Mouse (Mus musculus) brain, embryonic 14.5 days (tissue): ENCODE data around the gene Cog3.

Experiments used
- CTCF ChIP-seq: fragments of 200-500 bp; IDR thresholded peaks from 2 replicates; pipeline ENCODE4 v1.5.1; 2012; ENCODE audit warnings: inconsistent platforms, mild to moderate bottlenecking, moderate library complexity, borderline replicate concordance; ENCODE audit not compliant: insufficient read depth, insufficient read length; ENCODE audit errors: extremely low read depth
- POLR2A ChIP-seq: fragments of 200-500 bp; IDR thresholded peaks from 2 replicates; pipeline ENCODE4 v1.6.1; 2012; ENCODE audit warnings: mild to moderate bottlenecking, inconsistent platforms, borderline replicate concordance; ENCODE audit not compliant: poor library complexity, insufficient read depth, insufficient read length, severe bottlenecking; ENCODE audit errors: extremely low read depth

DNA sequence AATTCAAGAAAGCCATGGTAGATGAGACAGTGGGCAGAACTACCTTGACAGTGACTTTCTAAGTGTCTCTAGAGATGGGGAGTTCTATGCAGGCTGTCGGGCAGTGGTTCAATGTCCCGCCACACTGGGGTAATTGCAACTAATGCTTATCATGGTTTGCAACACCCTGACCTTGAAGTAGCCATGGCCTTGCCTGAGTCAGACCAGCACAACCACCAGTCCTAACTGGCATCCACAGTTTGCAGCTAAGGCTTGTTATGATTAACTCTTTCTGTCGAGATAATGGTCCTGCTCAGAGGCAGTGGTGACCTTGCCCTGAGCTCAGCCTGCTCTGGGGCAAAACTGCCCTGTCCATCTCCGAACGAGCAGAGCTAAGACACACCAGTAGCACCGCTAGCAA lies 35.0 kb upstream of the Cog3 start:
- TF ChIP-seq CTCF (no peak), POLR2A (no peak)
